Mouse (Mus musculus) layer of hippocampus, adult 18-20 months (tissue): Measurements from ENCODE around the gene Pdha1. TPM values are rescaled to one million over a fixed set of nuclear protein-coding genes. Genes with fewer than 3 reads are reported as not detected.

Source experiments
- total RNA-seq, 2 experiments: library from RNA; stranded (reverse); gene quantifications; 2 replicates each; pipeline ENCODE4 v1.2.3; 2021

Gene Pdha1
- total RNA-seq, 2 experiments from 2014 or later: 224 to 234 TPM

Other genes with a start within 250 kb of the Pdha1 start
- gene Map3k15, start 150.0 kb downstream of the Pdha1 start, total RNA-seq: 1 to 10 TPM; 1.3 to 1.5 TPM